15 mouse cellular contexts compared by ENCODE assay signal in the genomic region with DNA sequence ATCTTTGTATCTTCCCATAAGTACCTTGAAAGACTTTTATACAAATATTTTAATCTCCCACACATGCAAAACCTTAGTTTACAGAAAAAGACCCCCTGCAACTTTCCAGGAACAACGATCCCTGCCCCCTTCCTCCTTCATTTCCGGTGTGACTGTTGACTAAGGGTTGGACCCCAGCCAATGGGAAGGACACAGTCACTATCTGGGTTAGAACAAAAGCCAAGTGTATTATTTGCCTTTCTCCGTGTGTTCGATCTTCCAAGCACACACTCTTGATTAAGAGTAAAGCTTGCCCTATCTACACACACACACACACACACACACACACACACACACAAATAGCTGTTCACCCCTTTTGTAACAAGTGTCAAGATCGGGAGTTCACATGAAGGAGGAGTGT.
DNase-seq lines count a peak whose midpoint lies in the region; ATAC-seq and TF ChIP-seq lines count a peak whose summit lies in the region.
"Had no signal": no experiment of that assay in that cellular context is flagged by ENCODE, and none has a peak within 500 bp of the region (broad histone marks: within the 10 kb centered on the region; RNA-seq: fewer than 3 reads in every experiment).

No protein-coding gene starts in this region.

- 0 out of 2 replicates have a peak, but pooled peaks cover 4% of the 10 kb centered on the region for H3K4me1 ChIP-seq in lung, embryonic 14.5 days (ENCODE audit: insufficient read depth)
- H3K4me1 ChIP-seq: heart, embryonic 15.5 days; midbrain, embryonic 12.5 days had no signal

- H3K27me3 ChIP-seq in lung, embryonic 14.5 days (ENCODE audit: insufficient read depth, low read length) = no peaks in the 10 kb centered on the region
- H3K27me3 ChIP-seq: heart, embryonic 15.5 days; liver, embryonic 15.5 days; midbrain, embryonic 12.5 days; neural tube, embryonic 12.5 days had no signal

- H3K4me3 ChIP-seq in lung, embryonic 14.5 days (ENCODE audit: low read depth, low read length) = no peak overlapping the region
- H3K4me3 ChIP-seq: embryonic facial prominence, embryonic 10.5 days; heart, embryonic 15.5 days; liver, embryonic 15.5 days; midbrain, embryonic 12.5 days; neural tube, embryonic 12.5 days had no signal

- WGBS in lung, embryonic 14.5 days = 21% methylated on average over 5 of the region's 5 CpGs

- no peak overlapping the region for H3K27ac ChIP-seq in lung, embryonic 14.5 days (ENCODE audit: low read depth)
- H3K27ac ChIP-seq: embryonic facial prominence, embryonic 10.5 days; heart, embryonic 15.5 days; hindbrain, postnatal 0 days; liver, embryonic 15.5 days; midbrain, embryonic 12.5 days; neural tube, embryonic 12.5 days had no signal

- DNase-seq in gastrocnemius, postnatal 14 days = peak; percentile 10
- no peak for DNase-seq in gastrocnemius, postnatal 4 days (ENCODE audit: low spot score in 2 of 2)
- peak; percentile 48 for DNase-seq in lung, embryonic 14.5 days
- no peak for DNase-seq in lung, postnatal 25 days (ENCODE audit: low spot score)
- DNase-seq in NIH3T3 (ENCODE audit: low read depth) = peak; percentile 17
- DNase-seq in lung, postnatal 36 days = peak; percentile 44
- DNase-seq in retina, embryonic 14.5 days (ENCODE audit: low spot score) = no peak
- DNase-seq: cerebellum, adult 8-10 months; kidney, adult 9 months had no signal

- TF ChIP-seq CTCF in lung, embryonic 14.5 days (IDR thresholded peaks at IDR 0.05; ENCODE audit: low read depth) = no peak

- H3K9ac ChIP-seq in lung, embryonic 14.5 days = no peak overlapping the region
- H3K9ac ChIP-seq: heart, embryonic 15.5 days; liver, embryonic 15.5 days; midbrain, embryonic 12.5 days; neural tube, embryonic 12.5 days had no signal

- no peak for ATAC-seq in lung, embryonic 14.5 days (ENCODE audit: insufficient read depth)
- ATAC-seq: hindbrain, postnatal 0 days had no signal

- intact Hi-C loops in gastrocnemius, postnatal 14 days (cut with DNase I; ENCODE audit: low total_unique reads) = no loop called here

- H3K9me3 ChIP-seq in lung, embryonic 14.5 days (ENCODE audit: low read depth, low read length) = no peaks in the 10 kb centered on the region
- H3K9me3 ChIP-seq: embryonic facial prominence, embryonic 10.5 days; heart, embryonic 15.5 days; liver, embryonic 15.5 days; midbrain, embryonic 12.5 days; neural tube, embryonic 12.5 days had no signal

- no peaks in the 10 kb centered on the region for H3K36me3 ChIP-seq in lung, embryonic 14.5 days (ENCODE audit: insufficient read depth)
- H3K36me3 ChIP-seq: embryonic facial prominence, embryonic 10.5 days; heart, embryonic 15.5 days; liver, embryonic 15.5 days; midbrain, embryonic 12.5 days; neural tube, embryonic 12.5 days had no signal

- H3K4me2 ChIP-seq in lung, embryonic 14.5 days = no peak overlapping the region
- H3K4me2 ChIP-seq: heart, embryonic 15.5 days; liver, embryonic 15.5 days; midbrain, embryonic 12.5 days; neural tube, embryonic 12.5 days had no signal

Comparison
In these comparisons a context has a peak if more than half of its experiments do, and no peak if none do; other contexts are left out.
1. DNase-seq: peak in gastrocnemius, postnatal 14 days (single experiment), lung, embryonic 14.5 days (single experiment), NIH3T3 (single experiment) and lung, postnatal 36 days (single experiment); none in gastrocnemius, postnatal 4 days (0 of 2), lung, postnatal 25 days (single experiment) and retina, embryonic 14.5 days (single experiment).